Mouse (Mus musculus) kidney, postnatal 0 days (tissue): ENCODE results near the gene Sdhaf3. TPM values are rescaled to one million over a fixed set of nuclear protein-coding genes. Genes with fewer than 3 reads are reported as not detected.

Experiments used
- ATAC-seq: fragments of 200-750 bp; cut with Nextera tagmentation; replicated peaks from 2 replicates; pipeline ENCODE4 v1.8.0; 2017; ENCODE audit warnings: low read depth, moderate number of reproducible peaks, moderate TSS enrichment, moderate library complexity; ENCODE audit not compliant: low FRiP score
- DNase-seq: peaks from one replicate; pipeline ENCODE4 v3.0.0-alpha.2; 2016; ENCODE audit warnings: low spot score
- H3K27ac ChIP-seq: fragments of 300-500 bp; sonication (generic); 2 replicates; pipeline ENCODE4 v1.5.1; 2014; ENCODE audit warnings: mild to moderate bottlenecking
- H3K27me3 ChIP-seq: fragments of 300-500 bp; sonication (generic); 2 replicates; pipeline ENCODE4 v1.6.1; 2014; ENCODE audit warnings: low read length, mixed read lengths; ENCODE audit not compliant: insufficient read depth
- H3K36me3 ChIP-seq: fragments of 300-500 bp; sonication (generic); 2 replicates; pipeline ENCODE4 v1.6.1; 2014; ENCODE audit warnings: low read length, mixed read lengths; ENCODE audit not compliant: insufficient read depth
- H3K4me1 ChIP-seq: fragments of 300-500 bp; sonication (generic); replicated peaks from 2 replicates; pipeline ENCODE4 v1.6.1; 2014; ENCODE audit warnings: antibody characterized with exemption, low read length, mixed read lengths; ENCODE audit not compliant: insufficient read depth
- H3K4me2 ChIP-seq: fragments of 300-500 bp; sonication (generic); 2 replicates; pipeline ENCODE4 v1.6.1; 2014; ENCODE audit warnings: mild to moderate bottlenecking, low read length, moderate library complexity, mixed read lengths
- H3K4me3 ChIP-seq: fragments of 300-500 bp; sonication (generic); replicated peaks from 2 replicates; pipeline ENCODE4 v1.5.1; 2014; ENCODE audit warnings: low read depth, low read length
- H3K9ac ChIP-seq: fragments of 300-500 bp; sonication (generic); 2 replicates; pipeline ENCODE4 v1.6.1; 2014; ENCODE audit warnings: low read depth, low read length
- H3K9me3 ChIP-seq: fragments of 300-500 bp; sonication (generic); replicated peaks from 2 replicates; pipeline ENCODE4 v1.6.1; 2016; ENCODE audit warnings: low read length, inconsistent platforms, mixed read lengths
- CTCF ChIP-seq: IDR thresholded peaks from 2 replicates; pipeline ENCODE4 v1.5.1; 2016; ENCODE audit warnings: antibody characterized with exemption, low read depth, mild to moderate bottlenecking, moderate library complexity
- WGBS: fragments of 180-500 bp; shearing (Covaris S2); extraction: QIAGEN DNeasy Blood & Tissue Kit; methylation state at CpG from one replicate; pipeline ENCODE4 v1.1.7; 2014; 5-methylcytosine and 5-hydroxymethylcytosine counted together
- polyA plus RNA-seq: library from polyadenylated mRNA; unstranded; fragments of >200 nt; fragmentation: Nextera tagmentation; extraction: Ambion mirVana; gene quantifications from 2 replicates; pipeline ENCODE4 v1.2.1, GENCODE M21; 2015

Sdhaf3 gene
- 6.2 and 6.4 TPM in 2 replicates for polyA plus RNA-seq

DNA sequence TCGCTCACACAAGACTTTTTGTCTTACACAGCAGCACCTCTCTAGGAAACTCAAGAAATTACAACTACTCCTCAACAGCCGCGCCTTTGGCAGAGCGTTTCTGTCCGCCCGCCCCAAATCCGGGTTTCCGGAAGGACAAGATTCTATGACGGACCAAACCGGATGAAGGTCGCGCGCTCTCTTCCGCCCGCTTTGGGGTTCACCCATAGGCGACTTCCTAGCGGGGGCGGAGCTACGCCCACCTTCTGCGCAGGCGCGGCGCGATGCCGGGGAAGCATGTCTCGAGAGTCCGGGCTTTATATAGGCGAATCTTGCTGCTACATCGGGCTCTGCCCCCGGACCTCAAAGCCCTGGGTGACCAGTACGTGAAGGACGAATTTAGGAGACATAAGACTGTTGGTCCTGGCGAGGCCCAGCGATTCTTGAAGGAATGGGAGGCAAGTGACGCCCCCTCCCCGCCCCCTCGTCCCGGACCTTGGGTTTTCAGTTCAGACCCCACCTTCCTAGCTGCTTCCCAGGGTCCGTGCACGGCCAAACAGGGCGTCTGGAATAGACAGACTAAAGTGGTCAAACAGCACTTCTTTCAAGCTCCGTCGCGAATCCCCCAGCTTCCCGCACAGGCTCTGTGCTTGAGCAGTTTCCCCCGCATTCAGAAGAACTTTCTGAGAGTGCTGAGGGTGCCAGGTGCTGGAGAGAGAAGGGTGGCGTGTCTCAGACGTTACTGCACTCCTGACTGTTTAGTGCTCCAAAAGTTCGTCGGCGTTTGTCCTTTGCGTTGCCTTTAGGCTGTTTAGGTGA lies at the start of gene Sdhaf3:
Gene Sdhaf3 (plus strand): TSS at position 241 of the 798 bp plus-strand sequence.
- Histone ChIP-seq H3K9ac (peak within 1 kb of the TSS; percentile 74), H3K4me1 (no peaks in the 10 kb centered on the region), H3K4me3 (peak within 1 kb of the TSS; percentile 78), H3K27ac (peak within 1 kb of the TSS; percentile 76), H3K27me3 (no peaks in the 10 kb centered on the region), H3K9me3 (no peaks in the 10 kb centered on the region), H3K36me3 (no peaks in the 10 kb centered on the region), H3K4me2 (peak within 1 kb of the TSS; percentile 80)
- peak; percentile 48; the same call in 1 of the 2 replicates for TF ChIP-seq CTCF
- ATAC-seq (peak; percentile 99), DNase-seq (peak; percentile 98)
- under 1% methylated on average over 52 of the region's 52 CpGs for WGBS

DNA sequence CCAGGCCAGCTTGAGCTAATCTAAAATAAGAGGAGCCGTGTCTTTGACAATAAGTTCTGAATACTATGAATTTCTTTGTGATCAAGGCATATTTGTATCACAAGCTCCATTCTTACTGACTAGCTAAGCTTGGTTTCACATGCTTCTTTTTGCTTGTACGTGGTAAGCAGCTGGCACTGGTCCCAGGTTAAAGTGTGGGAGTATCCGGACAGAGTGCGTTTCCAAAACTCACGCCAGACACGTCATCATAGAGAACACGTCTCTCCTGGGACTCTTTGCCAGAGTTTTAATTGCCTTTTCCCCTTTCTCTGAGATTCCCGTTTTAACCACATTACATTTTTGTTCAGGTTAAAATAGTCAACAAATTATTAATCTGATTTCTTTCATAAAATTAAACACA lies 46.2 kb upstream of the Sdhaf3 start:
- Histone ChIP-seq H3K36me3 (no peaks in the 10 kb centered on the region), H3K4me3 (no peak overlapping the region), H3K9me3 (no peaks in the 10 kb centered on the region), H3K4me1 (no peaks in the 10 kb centered on the region), H3K4me2 (no peak overlapping the region), H3K27ac (no peak overlapping the region), H3K9ac (no peak overlapping the region), H3K27me3 (0 out of 2 replicates have a peak, but pooled peaks cover under 1% of the 10 kb centered on the region)
- WGBS = 43% methylated on average over 8 of the region's 8 CpGs
- DNase-seq (peak; percentile 46), ATAC-seq (no peak)
- TF ChIP-seq CTCF = no peak

DNA sequence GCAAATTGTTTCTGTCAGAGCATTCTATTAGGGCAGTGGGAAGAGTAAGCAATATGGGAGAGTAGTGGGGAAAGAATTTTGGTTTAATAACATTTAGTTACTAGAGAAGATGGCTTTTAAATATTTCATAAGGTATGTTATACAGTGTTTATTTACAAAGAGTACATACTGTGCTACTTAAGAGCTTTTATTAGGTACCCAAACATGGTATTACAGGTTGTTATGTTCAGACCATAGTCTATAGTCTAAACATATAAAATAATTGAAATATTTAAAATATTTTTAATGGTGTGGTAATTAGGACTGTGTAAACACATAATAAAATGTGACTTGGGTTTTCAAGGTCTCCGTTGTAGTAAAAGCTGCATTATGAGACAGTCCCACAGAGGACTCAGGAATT lies 41.5 kb upstream of the Sdhaf3 start:
- Histone ChIP-seq H3K4me1 (no peaks in the 10 kb centered on the region), H3K27me3 (no peaks in the 10 kb centered on the region), H3K4me2 (no peak overlapping the region), H3K4me3 (no peak overlapping the region), H3K9ac (no peak overlapping the region), H3K36me3 (no peaks in the 10 kb centered on the region), H3K27ac (no peak overlapping the region), H3K9me3 (no peaks in the 10 kb centered on the region)
- TF ChIP-seq CTCF = no peak
- ATAC-seq (no peak), DNase-seq (no peak)
- 77% methylated on average over 1 of the region's 1 CpGs for WGBS

- no peak overlapping the region for H3K4me2 ChIP-seq
- DNase-seq (peak; percentile 86), ATAC-seq (no peak; the same call in 1 of the 2 replicates)
- no peaks in the 10 kb centered on the region for H3K27me3 ChIP-seq
- H3K9me3 ChIP-seq = no peaks in the 10 kb centered on the region
- TF ChIP-seq CTCF = peak; percentile 79
- H3K27ac ChIP-seq = no peak overlapping the region
- WGBS = 43% methylated on average over 5 of the region's 5 CpGs
- no peak overlapping the region for H3K9ac ChIP-seq
- H3K4me3 ChIP-seq = no peak overlapping the region
- no peaks in the 10 kb centered on the region for H3K36me3 ChIP-seq
- no peaks in the 10 kb centered on the region for H3K4me1 ChIP-seq
Measured at GRCm38 (mm10) chr6:6914849-6915525, 40.8 kb upstream of the Sdhaf3 start.

- H3K36me3 ChIP-seq = no peaks in the 10 kb centered on the region
- no peaks in the 10 kb centered on the region for H3K4me1 ChIP-seq
- DNase-seq (no peak), ATAC-seq (no peak)
- 57% methylated on average over 9 of the region's 9 CpGs for WGBS
- H3K9ac ChIP-seq = no peak overlapping the region
- H3K9me3 ChIP-seq = no peaks in the 10 kb centered on the region
- H3K27me3 ChIP-seq = no peaks in the 10 kb centered on the region
- H3K27ac ChIP-seq = no peak overlapping the region
- no peak for TF ChIP-seq CTCF
- H3K4me2 ChIP-seq = no peak overlapping the region
- no peak overlapping the region for H3K4me3 ChIP-seq
Measured at GRCm38 (mm10) chr6:6915526-6915915, 40.3 kb upstream of the Sdhaf3 start.

GRCm38 (mm10) chr6:6917334-6917733 lies 38.5 kb upstream of the Sdhaf3 start:
- Histone ChIP-seq H3K9me3 (no peaks in the 10 kb centered on the region), H3K27me3 (no peaks in the 10 kb centered on the region), H3K9ac (no peak overlapping the region), H3K4me2 (no peak overlapping the region), H3K36me3 (no peaks in the 10 kb centered on the region), H3K4me1 (no peaks in the 10 kb centered on the region), H3K4me3 (no peak overlapping the region), H3K27ac (no peak overlapping the region)
- DNase-seq (no peak), ATAC-seq (no peak)
- no peak for TF ChIP-seq CTCF
- 92% methylated on average over 4 of the region's 4 CpGs for WGBS
